Mouse (Mus musculus): ENCODE data around the gene Alpl.
A peak's percentile ranks its signal among the peaks of the same experiment; 100 is the strongest.

GRCm38 (mm10) chr4:137744433-137744918, 51.7 kb downstream of the Alpl start:
- TF ChIP-seq CTCF (IDR thresholded peaks at IDR 0.05; ENCODE audit: low read depth, low read length) (peak; percentile 90), EP300 (IDR thresholded peaks at IDR 0.05; ENCODE audit: insufficient read depth, low read depth, low read length) (no peak), POLR2A (IDR thresholded peaks at IDR 0.05; ENCODE audit: insufficient read depth, low read length) (no peak)

All from ES-Bruce4 (cell line).